Mouse (Mus musculus) C2C12 (cell line): ENCODE results near the gene Reln.

Experiments
- CEBPB ChIP-seq: IDR thresholded peaks from one replicate; pipeline ENCODE4 v1.6.1; 2011; ENCODE audit warnings: low read depth, mild to moderate bottlenecking, control low read depth, moderate library complexity
- CTCF ChIP-seq: IDR thresholded peaks from one replicate; pipeline ENCODE4 v1.5.1; 2011; ENCODE audit not compliant: control insufficient read depth, insufficient read depth, insufficient read length
- FOSL1 ChIP-seq: IDR thresholded peaks from one replicate; pipeline ENCODE4 v1.8.0; 2011; ENCODE audit warnings: mild to moderate bottlenecking, low read length; ENCODE audit not compliant: poor library complexity, insufficient read depth, severe bottlenecking
- MYOD1 ChIP-seq: IDR thresholded peaks from one replicate; pipeline ENCODE4 v1.6.1; 2011; ENCODE audit warnings: low read depth; ENCODE audit not compliant: control insufficient read depth, insufficient read length
- MYOG ChIP-seq: IDR thresholded peaks from one replicate; pipeline ENCODE4 v1.6.1; 2011; ENCODE audit not compliant: control insufficient read depth, insufficient read length; ENCODE audit errors: extremely low read depth
- USF1 ChIP-seq: IDR thresholded peaks from one replicate; pipeline ENCODE4 v1.6.1; 2011; ENCODE audit warnings: low read depth, mild to moderate bottlenecking, control low read depth, moderate library complexity

- TF ChIP-seq CTCF (no peak), FOSL1 (no peak), MYOG (no peak), MYOD1 (no peak), CEBPB (no peak), USF1 (no peak)
Measured at GRCm38 (mm10) chr5:21866750-21867149, 477.8 kb downstream of the Reln start.
